Mouse (Mus musculus) hindbrain, postnatal 0 days (tissue): ENCODE measurements around the gene Tmsb15l. TPM values are rescaled to one million over a fixed set of nuclear protein-coding genes. Genes with fewer than 3 reads are reported as not detected.
"Not testable (repeated sequence)": the region's sequence is repeated elsewhere in the genome, so short reads cannot be mapped to it uniquely, and the experiment has no call there.

Experiments
- ATAC-seq: fragments of 200-750 bp; cut with Nextera tagmentation; 2 replicates; pipeline ENCODE4 v1.8.0; 2017; ENCODE audit warnings: mild to moderate bottlenecking, moderate TSS enrichment, moderate library complexity
- DNase-seq: peaks from one replicate; pipeline ENCODE4 v3.0.0-alpha.2; 2015; ENCODE audit warnings: low spot score
- H3K27ac ChIP-seq: fragments of 300-500 bp; sonication (generic); 2 replicates; pipeline ENCODE4 v1.5.1; 2014; ENCODE audit warnings: mild to moderate bottlenecking
- H3K27me3 ChIP-seq: fragments of 300-500 bp; sonication (generic); 2 replicates; pipeline ENCODE4 v1.6.1; 2014; ENCODE audit warnings: low read length, mixed read lengths; ENCODE audit not compliant: insufficient read depth
- H3K36me3 ChIP-seq: fragments of 300-500 bp; sonication (generic); 2 replicates; pipeline ENCODE4 v1.6.1; 2014; ENCODE audit warnings: low read length, mixed read lengths; ENCODE audit not compliant: insufficient read depth
- H3K4me1 ChIP-seq: fragments of 300-500 bp; sonication (generic); 2 replicates; pipeline ENCODE4 v1.6.1; 2014; ENCODE audit warnings: antibody characterized with exemption, low read length, mixed read lengths; ENCODE audit not compliant: insufficient read depth
- H3K4me2 ChIP-seq: fragments of 300-500 bp; sonication (generic); 2 replicates; pipeline ENCODE4 v1.6.1; 2014; ENCODE audit warnings: low read depth, mild to moderate bottlenecking, low read length, moderate library complexity, mixed read lengths
- H3K4me3 ChIP-seq: fragments of 300-500 bp; sonication (generic); 2 replicates; pipeline ENCODE4 v1.5.1; 2014; ENCODE audit warnings: low read length
- H3K9ac ChIP-seq: fragments of 300-500 bp; sonication (generic); replicated peaks from 2 replicates; pipeline ENCODE4 v1.6.1; 2014; ENCODE audit warnings: mild to moderate bottlenecking, low read length, moderate library complexity, mixed read lengths
- H3K9me3 ChIP-seq: fragments of 300-500 bp; sonication (generic); 2 replicates; pipeline ENCODE4 v1.6.1; 2016; ENCODE audit warnings: low read length, mixed read lengths
- CTCF ChIP-seq: IDR thresholded peaks from 2 replicates; pipeline ENCODE4 v1.5.1; 2016; ENCODE audit warnings: antibody characterized with exemption, control low read depth, low read depth
- WGBS: fragments of 180-500 bp; shearing (Covaris S2); extraction: QIAGEN DNeasy Blood & Tissue Kit; methylation state at CpG from one replicate; pipeline ENCODE4 v1.1.7; 2014; 5-methylcytosine and 5-hydroxymethylcytosine counted together
- polyA plus RNA-seq: library from polyadenylated mRNA; unstranded; fragments of >200 nt; fragmentation: Nextera tagmentation; extraction: Ambion mirVana; gene quantifications from 2 replicates; pipeline ENCODE4 v1.2.1, GENCODE M21; 2015
- total RNA-seq: library from RNA; depleted of rRNA; stranded (reverse); fragments of >200 nt; gene quantifications from 2 replicates; pipeline ENCODE4 v1.2.3, GENCODE M21; 2014

Gene Tmsb15l
- total and polyA plus RNA-seq, 2 experiments from 2014 or later: 1.7 to 9.1 TPM

GRCm38 (mm10) chrX:136992978-136993547, 16.4 kb upstream of the Tmsb15l start, which contains the start of gene Zcchc18:
Gene Zcchc18 (plus strand): TSS chrX:136993155.
- no peaks in the 10 kb centered on the region for H3K36me3 ChIP-seq
- H3K9ac ChIP-seq: peak within 1 kb of the TSS; percentile 61
- H3K4me1 ChIP-seq: no peaks in the 10 kb centered on the region
- WGBS: 30% methylated on average over 26 of the region's 26 CpGs
- H3K4me2 ChIP-seq: peak within 1 kb of the TSS; percentile 56
- TF ChIP-seq CTCF: 0 out of 2 replicates have a peak, but pooled peaks have one; percentile 13
- ATAC-seq (peak; percentile 98), DNase-seq (peak; percentile 93)
- peak within 1 kb of the TSS; percentile 85 for H3K27ac ChIP-seq
- no peaks in the 10 kb centered on the region for H3K9me3 ChIP-seq
- H3K4me3 ChIP-seq: peak within 1 kb of the TSS; percentile 48
- no peaks in the 10 kb centered on the region for H3K27me3 ChIP-seq

GRCm38 (mm10) chrX:136992191-136992965, 15.7 kb upstream of the Tmsb15l start:
- no peaks in the 10 kb centered on the region for H3K36me3 ChIP-seq
- peak overlapping the region; percentile 61 for H3K9ac ChIP-seq
- 26% methylated on average over 19 of the region's 19 CpGs for WGBS
- H3K4me3 ChIP-seq: peak overlapping the region; percentile 48
- no peaks in the 10 kb centered on the region for H3K27me3 ChIP-seq
- peak; percentile 53 for DNase-seq
- H3K27ac ChIP-seq: peak overlapping the region; percentile 85
- no peak for TF ChIP-seq CTCF
- H3K4me2 ChIP-seq: peak overlapping the region; percentile 56
- H3K9me3 ChIP-seq: no peaks in the 10 kb centered on the region
- ATAC-seq: peak; percentile 57
- H3K4me1 ChIP-seq: no peaks in the 10 kb centered on the region

GRCm38 (mm10) chrX:136991274-136991673, 14.6 kb upstream of the Tmsb15l start:
- DNase-seq: peak; percentile 49
- Histone ChIP-seq H3K27ac (peak overlapping the region; percentile 32; the same call in 1 of the 2 replicates), H3K9ac (no peak overlapping the region), H3K27me3 (no peaks in the 10 kb centered on the region), H3K4me3 (no peak overlapping the region), H3K4me2 (peak overlapping the region; percentile 56), H3K4me1 (no peaks in the 10 kb centered on the region), H3K9me3 (no peaks in the 10 kb centered on the region), H3K36me3 (no peaks in the 10 kb centered on the region)
- TF ChIP-seq CTCF: no peak
- whole genome bisulfite sequencing: 43% methylated on average over 2 of the region's 2 CpGs
- ATAC-seq: no peak

GRCm38 (mm10) chrX:136986039-136986438, 9.4 kb upstream of the Tmsb15l start:
- DNase-seq (no peak), ATAC-seq (no peak)
- H3K27me3 ChIP-seq: no peaks in the 10 kb centered on the region
- H3K4me1 ChIP-seq: no peaks in the 10 kb centered on the region
- H3K4me3 ChIP-seq: no peak overlapping the region
- no peaks in the 10 kb centered on the region for H3K9me3 ChIP-seq
- TF ChIP-seq CTCF: no peak
- no peaks in the 10 kb centered on the region for H3K36me3 ChIP-seq
- H3K4me2 ChIP-seq: no peak overlapping the region
- no peak overlapping the region for H3K9ac ChIP-seq
- H3K27ac ChIP-seq: no peak overlapping the region

- Histone ChIP-seq H3K4me1 (no peaks in the 10 kb centered on the region), H3K36me3 (no peaks in the 10 kb centered on the region), H3K9me3 (no peaks in the 10 kb centered on the region), H3K27me3 (no peaks in the 10 kb centered on the region), H3K27ac (no peak overlapping the region), H3K4me3 (no peak overlapping the region), H3K4me2 (no peak overlapping the region), H3K9ac (no peak overlapping the region)
- peak; percentile 67 for TF ChIP-seq CTCF
- DNase-seq (peak; percentile 20), ATAC-seq (no peak)
Measured at GRCm38 (mm10) chrX:136978616-136979015, 1.9 kb upstream of the Tmsb15l start.

- peak within 1 kb of the TSS; percentile 38 for H3K4me3 ChIP-seq
- H3K27me3 ChIP-seq: not testable (repeated sequence)
Measured at GRCm38 (mm10) chrX:136975397-136975796, 1.3 kb downstream of the Tmsb15l start, which contains the start of gene Tmsb15b2. Gene Tmsb15b2 (minus strand): TSS chrX:136975497.

GRCm38 (mm10) chrX:136959688-136960087, 17.0 kb downstream of the Tmsb15l start:
- peak; percentile 31 for DNase-seq
- Histone ChIP-seq H3K36me3 (no peaks in the 10 kb centered on the region), H3K9me3 (no peaks in the 10 kb centered on the region), H3K27me3 (no peaks in the 10 kb centered on the region), H3K4me3 (no peak overlapping the region), H3K27ac (no peak overlapping the region), H3K4me2 (no peak overlapping the region), H3K9ac (no peak overlapping the region), H3K4me1 (no peaks in the 10 kb centered on the region)
- ATAC-seq: no peak
- 28% methylated on average over 2 of the region's 2 CpGs for WGBS
- peak; percentile 67 for TF ChIP-seq CTCF

More at GRCm38 (mm10) chrX:136975397-136975796, 1.3 kb downstream of the Tmsb15l start, which contains the start of gene Tmsb15b2:
- not testable (repeated sequence) for H3K27ac ChIP-seq, H3K9ac ChIP-seq, H3K36me3 ChIP-seq, H3K9me3 ChIP-seq, H3K4me1 ChIP-seq, DNase-seq, ATAC-seq
- H3K4me2 ChIP-seq: peak within 1 kb of the TSS; percentile 55
- 88% methylated on average over 6 of the region's 6 CpGs for WGBS

GRCm38 (mm10) chrX:136958300-136958699, 18.4 kb downstream of the Tmsb15l start:
- H3K27ac ChIP-seq, H3K9ac ChIP-seq, DNase-seq, H3K9me3 ChIP-seq, H3K36me3 ChIP-seq, H3K27me3 ChIP-seq, H3K4me1 ChIP-seq, ATAC-seq: not testable (repeated sequence)
- Histone ChIP-seq H3K4me3 (peak overlapping the region; percentile 33), H3K4me2 (peak overlapping the region; percentile 47)
- 67% methylated on average over 5 of the region's 5 CpGs for WGBS

- not testable (repeated sequence) for H3K9ac ChIP-seq, H3K36me3 ChIP-seq, H3K9me3 ChIP-seq, H3K27ac ChIP-seq, H3K27me3 ChIP-seq, H3K4me1 ChIP-seq
- H3K4me2 ChIP-seq: peak overlapping the region; percentile 47
- DNase-seq: peak; percentile 82
- 33% methylated on average over 13 of the region's 13 CpGs for WGBS
- ATAC-seq: peak; percentile 100
- peak overlapping the region; percentile 33 for H3K4me3 ChIP-seq
Measured at GRCm38 (mm10) chrX:136957583-136958279, 18.9 kb downstream of the Tmsb15l start.
